Mouse (Mus musculus) spleen, adult 2 months (tissue): ENCODE measurements around the gene G6pc3.

Experiments
- CTCF ChIP-seq: fragments of 200-500 bp; IDR thresholded peaks from 2 replicates; pipeline ENCODE4 v1.5.1; 2011; ENCODE audit warnings: mild to moderate bottlenecking, inconsistent platforms; ENCODE audit not compliant: insufficient read depth, insufficient read length, insufficient replicate concordance; ENCODE audit errors: extremely low read depth
- POLR2A ChIP-seq: fragments of 200-500 bp; IDR thresholded peaks from 2 replicates; pipeline ENCODE4 v1.6.1; 2011; ENCODE audit warnings: low read depth, low read length, inconsistent platforms

GRCm38 (mm10) chr11:102241874-102242273, 52.5 kb downstream of the G6pc3 start:
- TF ChIP-seq CTCF (no peak), POLR2A (no peak)
